Mouse (Mus musculus) cortical plate, adult 2 months (tissue): Measurements from ENCODE around the gene C130074G19Rik.

Experiments used
- CTCF ChIP-seq: fragments of 200-500 bp; IDR thresholded peaks from 2 replicates; pipeline ENCODE4 v1.5.1; 2011; ENCODE audit warnings: mild to moderate bottlenecking, control low read depth, low read length; ENCODE audit not compliant: insufficient read depth; ENCODE audit errors: extremely low read depth
- POLR2A ChIP-seq: fragments of 200-500 bp; IDR thresholded peaks from 2 replicates; pipeline ENCODE4 v1.6.1; 2011; ENCODE audit warnings: mild to moderate bottlenecking, low read length, control low read depth; ENCODE audit not compliant: insufficient read depth; ENCODE audit errors: extremely low read depth

- TF ChIP-seq POLR2A (no peak), CTCF (no peak)
Observed at GRCm38 (mm10) chr1:184873910-184874309, 9.1 kb downstream of the C130074G19Rik start.
